Mouse (Mus musculus) heart, postnatal 0 days (tissue): ENCODE measurements at regions not wholly inside any gene's neighbourhood (a gene's known extent, or its start where the extent isn't known, plus 50 kb on each side); places are given as distances from the start of the nearest gene placed in this dataset.

ENCODE experiments used
- CTCF ChIP-seq: IDR thresholded peaks from 2 replicates; pipeline ENCODE4 v1.5.1; 2016; ENCODE audit warnings: antibody characterized with exemption, control low read depth, low read depth
- EP300 ChIP-seq: IDR thresholded peaks from 2 replicates; pipeline ENCODE4 v1.6.1; 2016; ENCODE audit warnings: antibody characterized with exemption, low read depth

- TF ChIP-seq CTCF (no peak), EP300 (no peak)
Observed at GRCm38 (mm10) chr1:73190832-73191231, 175.1 kb upstream of the Tnp1 start.
